9 mouse cellular contexts compared by ENCODE assay signal in the genomic region with DNA sequence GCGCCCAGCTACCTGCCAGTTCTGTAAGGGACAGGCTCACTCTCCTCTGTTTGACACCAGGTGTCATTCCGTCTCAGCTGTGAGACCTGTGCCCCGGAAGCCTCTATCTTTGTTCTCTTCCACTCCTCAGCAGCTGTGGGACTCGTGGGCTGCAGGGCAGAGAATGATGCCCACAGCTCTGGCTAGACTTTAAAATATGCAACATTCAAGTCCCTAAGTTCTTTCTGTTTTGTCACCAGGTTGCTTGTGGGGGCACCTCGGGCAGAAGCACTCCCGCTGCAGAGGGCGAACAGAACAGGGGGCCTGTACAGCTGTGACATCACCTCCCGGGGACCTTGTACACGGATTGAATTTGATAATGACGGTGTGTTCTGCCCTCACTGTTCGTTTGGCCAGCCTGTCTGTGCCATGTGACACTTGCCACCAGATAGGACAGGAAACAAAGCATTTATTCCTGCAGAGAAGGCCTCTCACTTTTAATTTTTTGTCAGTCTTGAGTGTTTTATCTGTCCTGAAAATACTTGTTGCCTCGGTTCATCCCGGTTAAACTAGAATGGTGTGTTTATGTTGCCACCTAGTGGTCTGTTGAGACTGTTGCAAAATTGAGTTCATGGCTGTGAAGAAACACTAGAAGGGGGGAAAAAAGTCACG. TPM values are rescaled to one million over a fixed set of nuclear protein-coding genes. Genes with fewer than 3 reads are reported as not detected.
DNase-seq lines count a peak whose midpoint lies in the region; ATAC-seq and TF ChIP-seq lines count a peak whose summit lies in the region.
"Had no signal": no experiment of that assay in that cellular context is flagged by ENCODE, and none has a peak within 500 bp of the region (broad histone marks: within the 10 kb centered on the region; RNA-seq: fewer than 3 reads in every experiment).

No protein-coding gene starts in this region.

- H3K4me1 ChIP-seq in testis, adult 2 months (ENCODE audit: control insufficient read depth, insufficient read depth, low read length), result no peaks in the 10 kb centered on the region; the same call in 1 of the 2 replicates
- peaks cover 37% of the 10 kb centered on the region for H3K4me1 ChIP-seq in forebrain, embryonic 12.5 days
- peaks cover 27% of the 10 kb centered on the region for H3K4me1 ChIP-seq in liver, embryonic 13.5 days (replicated peaks)

- 0 out of 2 replicates have a peak, but pooled peaks have one; percentile 2 for TF ChIP-seq CTCF in testis, adult 2 months (IDR thresholded peaks at IDR 0.05; ENCODE audit: control insufficient read depth, insufficient read depth, insufficient replicate concordance, low read depth, low read length)

- H3K9me3 ChIP-seq in forebrain, embryonic 12.5 days, result no peaks in the 10 kb centered on the region
- H3K9me3 ChIP-seq in liver, embryonic 13.5 days (replicated peaks), result no peaks in the 10 kb centered on the region
- H3K9me3 ChIP-seq: limb, embryonic 15.5 days had no signal

- no peaks in the 10 kb centered on the region for H3K27me3 ChIP-seq in testis, adult 2 months (ENCODE audit: control insufficient read depth, insufficient read depth, low read length)
- H3K27me3 ChIP-seq in forebrain, embryonic 12.5 days, result peaks cover 3% of the 10 kb centered on the region; the same call in 1 of the 2 replicates
- no peaks in the 10 kb centered on the region for H3K27me3 ChIP-seq in liver, embryonic 13.5 days
- H3K27me3 ChIP-seq: limb, embryonic 15.5 days had no signal

- H3K27ac ChIP-seq in testis, adult 2 months (ENCODE audit: control insufficient read depth, insufficient read depth, low read depth, low read length), result no peak overlapping the region
- H3K27ac ChIP-seq in forebrain, embryonic 12.5 days, result no peak overlapping the region
- H3K27ac ChIP-seq in liver, embryonic 13.5 days, result no peak overlapping the region
- H3K27ac ChIP-seq: limb, embryonic 15.5 days had no signal

- H3K9ac ChIP-seq in forebrain, embryonic 12.5 days, result no peak overlapping the region
- no peak overlapping the region for H3K9ac ChIP-seq in liver, embryonic 13.5 days
- H3K9ac ChIP-seq: limb, embryonic 15.5 days had no signal

- no peak overlapping the region for H3K4me3 ChIP-seq in testis, adult 2 months (ENCODE audit: control insufficient read depth, low read depth, low read length)
- H3K4me3 ChIP-seq in forebrain, embryonic 12.5 days (replicated peaks), result no peak overlapping the region
- no peak overlapping the region for H3K4me3 ChIP-seq in liver, embryonic 13.5 days (replicated peaks)
- H3K4me3 ChIP-seq: limb, embryonic 15.5 days had no signal

- TF ChIP-seq POLR2A in testis, adult 2 months (IDR thresholded peaks at IDR 0.05; ENCODE audit: control insufficient read depth, low read depth, low read length), result no peak

- no peak for DNase-seq in frontal cortex, postnatal 14 days (ENCODE audit: low spot score in 2 of 2)
- no peak for DNase-seq in testis, postnatal 14 days (ENCODE audit: low spot score)
- no peak for DNase-seq in liver, embryonic 13.5 days
- DNase-seq in telencephalon, adult 2 months (ENCODE audit: low read depth, low spot score), result peak; percentile 38
- no peak for DNase-seq in frontal cortex, postnatal 10 days (ENCODE audit: low spot score in 2 of 2)

- peak; percentile 38; the same call in 1 of the 2 replicates for ATAC-seq in frontal cortex, adult (ENCODE audit: low TSS enrichment)
- ATAC-seq in forebrain, embryonic 12.5 days (ENCODE audit: low FRiP score), result peak; percentile 34; the same call in 1 of the 2 replicates
- ATAC-seq in liver, embryonic 13.5 days (ENCODE audit: low read depth), result no peak

- 32% methylated on average over 14 of the region's 14 CpGs for WGBS in forebrain, embryonic 12.5 days
- WGBS in liver, embryonic 13.5 days (ENCODE audit: insufficient replicate concordance), result 32% methylated on average over 14 of the region's 14 CpGs

- H3K36me3 ChIP-seq in testis, adult 2 months (ENCODE audit: control insufficient read depth, insufficient read depth, low read length), result no peaks in the 10 kb centered on the region
- H3K36me3 ChIP-seq in forebrain, embryonic 12.5 days (replicated peaks), result peaks cover 9% of the 10 kb centered on the region
- H3K36me3 ChIP-seq in liver, embryonic 13.5 days, result no peaks in the 10 kb centered on the region

- no peak overlapping the region for H3K4me2 ChIP-seq in forebrain, embryonic 12.5 days
- H3K4me2 ChIP-seq in liver, embryonic 13.5 days, result peak overlapping the region; percentile 43
- H3K4me2 ChIP-seq: limb, embryonic 15.5 days had no signal

RNA-seq across cellular contexts. Expression of a gene that starts 56.5 kb away (rescaled TPM):
- polyA plus RNA-seq in testis, adult 2 months (2012; rRNA removed), result 4.2 and 5.4 TPM in 2 replicates
- 26.9 and 30.5 TPM in 2 replicates for polyA plus RNA-seq in forebrain, embryonic 12.5 days (2016; fragmentation: Nextera tagmentation; extraction: Ambion mirVana)
- 44.6 and 47.7 TPM in 2 replicates for polyA plus RNA-seq in liver, embryonic 13.5 days (2015; fragmentation: Nextera tagmentation; extraction: Ambion mirVana)
